ENCODE assay signal across 9 mouse cellular contexts in genomic region chr2:113823909-113824308, GRCm38 (mm10). TPM values are rescaled to one million over a fixed set of nuclear protein-coding genes. Genes with fewer than 3 reads are reported as not detected.
DNase-seq lines count a peak whose midpoint lies in the region; ATAC-seq and TF ChIP-seq lines count a peak whose summit lies in the region.
"Had no signal": no experiment of that assay in that cellular context is flagged by ENCODE, and none has a peak within 500 bp of the region (broad histone marks: within the 10 kb centered on the region; RNA-seq: fewer than 3 reads in every experiment).

No protein-coding gene starts in this region.

- TF ChIP-seq EP300 in MEL (IDR thresholded peaks at IDR 0.05; ENCODE audit: low read depth in 1 of 2, low read length in 2 of 2): no peak

- H3K4me2 ChIP-seq in heart, embryonic 11.5 days: no peak overlapping the region
- no peak overlapping the region for H3K4me2 ChIP-seq in forebrain, embryonic 12.5 days
- H3K4me2 ChIP-seq: embryonic facial prominence, embryonic 12.5 days had no signal

- no peaks in the 10 kb centered on the region for H3K79me2 ChIP-seq in MEL (ENCODE audit: control insufficient read depth, insufficient read depth, low read length, poor library complexity)

- H3K27ac ChIP-seq in heart, embryonic 11.5 days (ENCODE audit: low read depth, low read length): no peak overlapping the region
- H3K27ac ChIP-seq in MEL (ENCODE audit: control insufficient read depth, low read depth, low read length): no peak overlapping the region
- H3K27ac ChIP-seq in forebrain, embryonic 12.5 days: no peak overlapping the region
- H3K27ac ChIP-seq: embryonic facial prominence, embryonic 12.5 days had no signal

- H3K27me3 ChIP-seq in heart, embryonic 11.5 days (ENCODE audit: control insufficient read depth, insufficient read depth, low read length): no peaks in the 10 kb centered on the region
- H3K27me3 ChIP-seq in MEL (ENCODE audit: control insufficient read depth in 1 of 2, insufficient read depth in 2 of 2, low read length in 2 of 2): no peaks in the 10 kb centered on the region
- H3K27me3 ChIP-seq in forebrain, embryonic 12.5 days: no peaks in the 10 kb centered on the region
- H3K27me3 ChIP-seq: embryonic facial prominence, embryonic 12.5 days had no signal

- peak; percentile 64 for TF ChIP-seq RAD21 in MEL (IDR thresholded peaks at IDR 0.05; ENCODE audit: low read depth, low read length)

- no peak overlapping the region for H3K4me3 ChIP-seq in heart, embryonic 11.5 days (ENCODE audit: low read depth, low read length)
- no peak overlapping the region for H3K4me3 ChIP-seq in MEL (ENCODE audit: control insufficient read depth in 1 of 2, insufficient read depth in 1 of 2, low read depth in 2 of 2, low read length in 2 of 2)
- no peak overlapping the region for H3K4me3 ChIP-seq in forebrain, embryonic 12.5 days (replicated peaks)
- H3K4me3 ChIP-seq: embryonic facial prominence, embryonic 12.5 days had no signal

- H3K9me3 ChIP-seq in heart, embryonic 11.5 days (replicated peaks; ENCODE audit: control insufficient read depth, low read length): no peaks in the 10 kb centered on the region
- H3K9me3 ChIP-seq in MEL (replicated peaks; ENCODE audit: insufficient read depth, low read length): no peaks in the 10 kb centered on the region
- no peaks in the 10 kb centered on the region for H3K9me3 ChIP-seq in forebrain, embryonic 12.5 days
- H3K9me3 ChIP-seq: embryonic facial prominence, embryonic 12.5 days had no signal

- ATAC-seq in heart, embryonic 11.5 days (replicated peaks; ENCODE audit: insufficient number of reproducible peaks, low FRiP score, low TSS enrichment): no peak
- ATAC-seq in forebrain, embryonic 12.5 days (ENCODE audit: low FRiP score): no peak

- peak; percentile 37 for DNase-seq in heart, adult 8-10 months (ENCODE audit: low spot score)
- DNase-seq in 3T3-L1 (ENCODE audit: low read depth, low spot score) (peak; percentile 77), MEL (ENCODE audit: low read depth, low spot score) (peak; percentile 67)
- peak; percentile 84 for DNase-seq in embryo, embryonic 10.5 days (ENCODE audit: low spot score)
- DNase-seq in lung, postnatal 14 days: peak; percentile 18
- no peak for DNase-seq in spleen, postnatal 4 days (ENCODE audit: low spot score in 2 of 2)

- H3K36me3 ChIP-seq in heart, embryonic 11.5 days (ENCODE audit: control insufficient read depth, insufficient read depth, low read length): no peaks in the 10 kb centered on the region
- peaks cover 0 to 3% of the 10 kb centered on the region in 2 experiments; a peak in 1 of 4 replicates for H3K36me3 ChIP-seq in MEL (ENCODE audit: control insufficient read depth in 1 of 2, insufficient read depth in 2 of 2, low read length in 2 of 2)
- H3K36me3 ChIP-seq in forebrain, embryonic 12.5 days (replicated peaks): peaks cover 25% of the 10 kb centered on the region
- H3K36me3 ChIP-seq: embryonic facial prominence, embryonic 12.5 days had no signal

- no peak for TF ChIP-seq POLR2A in MEL (IDR thresholded peaks at IDR 0.05; ENCODE audit: control insufficient read depth in 1 of 2, insufficient read depth in 1 of 2, low read depth in 1 of 2, low read length in 2 of 2, poor library complexity in 1 of 2)

- WGBS in heart, embryonic 11.5 days (ENCODE audit: insufficient replicate concordance): 1% methylated on average over 2 of the region's 2 CpGs
- 0% methylated on average over 2 of the region's 2 CpGs for WGBS in forebrain, embryonic 12.5 days

- no peak overlapping the region for H3K9ac ChIP-seq in heart, embryonic 11.5 days (ENCODE audit: low read depth, low read length)
- H3K9ac ChIP-seq in MEL (ENCODE audit: control insufficient read depth, low read depth, low read length, poor library complexity, severe bottlenecking): no peak overlapping the region
- no peak overlapping the region for H3K9ac ChIP-seq in forebrain, embryonic 12.5 days
- H3K9ac ChIP-seq: embryonic facial prominence, embryonic 12.5 days had no signal

- TF ChIP-seq CTCF in MEL (IDR thresholded peaks at IDR 0.05 in 2 of 3, conservative IDR thresholded peaks at IDR 0.05 in 1 of 3; ENCODE audit: control insufficient read depth in 1 of 3, insufficient read depth in 1 of 3, low read depth in 2 of 3, low read length in 3 of 3, poor library complexity in 1 of 3, severe bottlenecking in 1 of 3): peak; percentile 65 to 77 (median 74)

- no peaks in the 10 kb centered on the region for H3K4me1 ChIP-seq in heart, embryonic 11.5 days (ENCODE audit: control insufficient read depth, insufficient read depth, low read length)
- peaks cover 0 to 6% of the 10 kb centered on the region in 2 experiments; a peak in 3 of 4 replicates for H3K4me1 ChIP-seq in MEL (ENCODE audit: control insufficient read depth in 1 of 2, insufficient read depth in 2 of 2, low read length in 2 of 2)
- peaks cover 29% of the 10 kb centered on the region for H3K4me1 ChIP-seq in forebrain, embryonic 12.5 days

TF ChIP-seq in MEL, 35 proteins besides CTCF, POLR2A, EP300 and RAD21:
- TF ChIP-seq ZC3H11A (IDR thresholded peaks at IDR 0.05; ENCODE audit: low read depth, low read length) (peak; percentile 21; the same call in 1 of the 2 replicates), GABPA (IDR thresholded peaks at IDR 0.05; ENCODE audit: low read depth, low read length) (no peak), ZNF384 (IDR thresholded peaks at IDR 0.05; ENCODE audit: low read depth, low read length) (no peak), E2F4 (IDR thresholded peaks at IDR 0.05; ENCODE audit: borderline replicate concordance, low read depth, low read length) (no peak), NELFE (IDR thresholded peaks at IDR 0.05; ENCODE audit: low read depth, low read length) (no peak), ZMIZ1 (IDR thresholded peaks at IDR 0.05; ENCODE audit: low read depth, low read length) (no peak), USF2 (IDR thresholded peaks at IDR 0.05; ENCODE audit: borderline replicate concordance in 1 of 2, insufficient read depth in 1 of 2, low read depth in 1 of 2, low read length in 2 of 2) (no peak), CHD1 (IDR thresholded peaks at IDR 0.05; ENCODE audit: low read depth, low read length) (no peak), MYB (IDR thresholded peaks at IDR 0.05; ENCODE audit: low read depth, low read length) (no peak), SMC3 (IDR thresholded peaks at IDR 0.05; ENCODE audit: low read depth, low read length) (peak; percentile 64), HCFC1 (IDR thresholded peaks at IDR 0.05; ENCODE audit: low read depth, low read length) (no peak)
TF ChIP-seq in MEL: peak in this region for 2.

RNA-seq across cellular contexts. Expression of gene Scg5, which starts 5.0 kb away (rescaled TPM):
- total RNA-seq in heart, adult 8-10 months (2022): under 1 TPM in 1 of 4 experiments, not detected in 3; 0.35 TPM
- 0.73 and 0.77 TPM in 2 replicates for polyA plus RNA-seq in heart, embryonic 11.5 days (2014; fragmentation: Nextera tagmentation; extraction: Ambion mirVana)
- 0.31 TPM in 1 of 2 replicates, not detected in the other for total RNA-seq in MEL (2012; rRNA removed)
- polyA plus RNA-seq in MEL (2012; ENCODE audit: insufficient read depth in 1 of 2, insufficient read length in 2 of 2, low read depth in 1 of 2, low replicate concordance in 2 of 2, missing spikeins in 1 of 2): under 1 TPM in 1 of 2 experiments, not detected in 1; 0.17 TPM
- 67.8 and 71.2 TPM in 2 replicates for polyA plus RNA-seq in forebrain, embryonic 12.5 days (2016; fragmentation: Nextera tagmentation; extraction: Ambion mirVana)

RNA-seq across cellular contexts. Expression of gene Arhgap11a, which starts 24.6 kb away (rescaled TPM):
- total RNA-seq in heart, adult 8-10 months (2022): 1 to 10 TPM; 1.1 to 2.0 (median 1.2) TPM
- polyA plus RNA-seq in heart, embryonic 11.5 days (2014; fragmentation: Nextera tagmentation; extraction: Ambion mirVana): 3.9 and 5.7 TPM in 2 replicates
- total RNA-seq in MEL (2012; rRNA removed): 24.3 and 24.9 TPM in 2 replicates
- 10 to 100 TPM; 29.7 to 43.1 TPM for polyA plus RNA-seq in MEL (2012; ENCODE audit: insufficient read depth in 1 of 2, insufficient read length in 2 of 2, low read depth in 1 of 2, low replicate concordance in 2 of 2, missing spikeins in 1 of 2)
- polyA plus RNA-seq in forebrain, embryonic 12.5 days (2016; fragmentation: Nextera tagmentation; extraction: Ambion mirVana): 66.3 and 70.4 TPM in 2 replicates

Comparison
In these comparisons a context has a peak if more than half of its experiments do, and no peak if none do; other contexts are left out.
1. DNase-seq: peak in heart, adult 8-10 months (single experiment), 3T3-L1 (single experiment), MEL (single experiment), embryo, embryonic 10.5 days (single experiment) and lung, postnatal 14 days (single experiment); none in spleen, postnatal 4 days (0 of 2).
2. RNA of gene Scg5, which starts 5.0 kb away (polyA plus RNA-seq): 67.8 to 71.2 TPM in forebrain, embryonic 12.5 days; 0.73 to 0.77 TPM in heart, embryonic 11.5 days and 0.17 TPM in MEL; every median in the first group is over 10 times any median in the second.